Mouse (Mus musculus) heart, adult 11 months (tissue): ENCODE results near the gene Utrn.

ENCODE experiments used
- DNase-seq: peaks from one replicate; pipeline ENCODE4 v3.0.0; 2022

Gene Utrn

GRCm38 (mm10) chr10:12832163-12832562 is 37.0 kb downstream of the Utrn start:
- no peak for DNase-seq

- DNase-seq: no peak
These were observed 41.4 kb downstream of the Utrn start for GRCm38 (mm10) chr10:12827778-12828177.

- no peak for DNase-seq
These were observed 41.9 kb downstream of the Utrn start for GRCm38 (mm10) chr10:12827306-12827705.

GRCm38 (mm10) chr10:12826760-12827281 is 42.3 kb downstream of the Utrn start:
- no peak for DNase-seq

GRCm38 (mm10) chr10:12824386-12824785 is 44.8 kb downstream of the Utrn start:
- no peak for DNase-seq

- DNase-seq: no peak
These were observed 45.5 kb downstream of the Utrn start for GRCm38 (mm10) chr10:12823437-12824219.

GRCm38 (mm10) chr10:12820978-12821735 is 48.0 kb downstream of the Utrn start:
- peak; percentile 92 for DNase-seq

- peak; percentile 96 for DNase-seq
These were observed 51.8 kb downstream of the Utrn start for GRCm38 (mm10) chr10:12817409-12817808.

- peak; percentile 88 for DNase-seq
These were observed 52.6 kb downstream of the Utrn start for GRCm38 (mm10) chr10:12816530-12816929.

- DNase-seq: no peak
These were observed 54.8 kb downstream of the Utrn start for GRCm38 (mm10) chr10:12814411-12814810.

GRCm38 (mm10) chr10:12813881-12814280 is 55.3 kb downstream of the Utrn start:
- DNase-seq: no peak

GRCm38 (mm10) chr10:12813211-12813811 is 55.9 kb downstream of the Utrn start:
- DNase-seq: peak; percentile 98

- no peak for DNase-seq
These were observed 56.5 kb downstream of the Utrn start for GRCm38 (mm10) chr10:12812680-12813079.

GRCm38 (mm10) chr10:12810816-12811215 is 58.3 kb downstream of the Utrn start:
- DNase-seq: no peak

- peak; percentile 96 for DNase-seq
These were observed 59.5 kb downstream of the Utrn start for GRCm38 (mm10) chr10:12809702-12810101.

GRCm38 (mm10) chr10:12808467-12808866 is 60.7 kb downstream of the Utrn start:
- no peak for DNase-seq

GRCm38 (mm10) chr10:12807706-12808105 is 61.5 kb downstream of the Utrn start:
- peak; percentile 91 for DNase-seq

GRCm38 (mm10) chr10:12805826-12806225 is 63.3 kb downstream of the Utrn start:
- no peak for DNase-seq

GRCm38 (mm10) chr10:12803939-12804338 is 65.2 kb downstream of the Utrn start:
- DNase-seq: no peak

- DNase-seq: peak; percentile 51
These were observed 69.7 kb downstream of the Utrn start for GRCm38 (mm10) chr10:12799416-12799815.

GRCm38 (mm10) chr10:12798248-12798647 is 70.9 kb downstream of the Utrn start:
- DNase-seq: peak; percentile 87

- DNase-seq: peak; percentile 90
These were observed 72.7 kb downstream of the Utrn start for GRCm38 (mm10) chr10:12796510-12796840.

- DNase-seq: no peak
These were observed 73.2 kb downstream of the Utrn start for GRCm38 (mm10) chr10:12795796-12796509.
